Mouse (Mus musculus): Measurements from ENCODE around the gene Slc38a1. TPM values are rescaled to one million over a fixed set of nuclear protein-coding genes. Genes with fewer than 3 reads are reported as not detected.

The Slc38a1 gene
- 152 and 155 TPM in 2 replicates for polyA plus RNA-seq (2016; fragmentation: Nextera tagmentation; extraction: Ambion mirVana)

GRCm38 (mm10) chr15:96642436-96643405 lies at the start of gene Slc38a1:
Gene Slc38a1, minus strand, starts transcription at chr15:96642913.
- Histone ChIP-seq H3K36me3 (peaks cover 3% of the 10 kb centered on the region; the same call in 1 of the 2 replicates), H3K27me3 (no peaks in the 10 kb centered on the region), H3K4me2 (replicated peaks) (peak within 1 kb of the TSS; percentile 63), H3K4me1 (peaks cover 25% of the 10 kb centered on the region), H3K4me3 (peak within 1 kb of the TSS; percentile 88), H3K27ac (peak within 1 kb of the TSS; percentile 100), H3K9ac (peak within 1 kb of the TSS; percentile 99), H3K9me3 (replicated peaks) (no peaks in the 10 kb centered on the region)
- ATAC-seq (ENCODE audit: low FRiP score): peak; percentile 85
- WGBS: under 1% methylated on average over 67 of the region's 70 CpGs

GRCm38 (mm10) chr15:96692401-96692800 lies 49.7 kb upstream of the Slc38a1 start:
- no peak overlapping the region for H3K4me2 ChIP-seq (replicated peaks)
- peaks cover 25% of the 10 kb centered on the region for H3K4me1 ChIP-seq

GRCm38 (mm10) chr15:96691381-96691780 lies 48.7 kb upstream of the Slc38a1 start:
- 92% methylated on average over 15 of the region's 15 CpGs for WGBS

More at GRCm38 (mm10) chr15:96692401-96692800, 49.7 kb upstream of the Slc38a1 start:
- Histone ChIP-seq H3K9ac (no peak overlapping the region), H3K9me3 (replicated peaks) (no peaks in the 10 kb centered on the region), H3K27ac (no peak overlapping the region), H3K4me3 (no peak overlapping the region), H3K36me3 (peaks cover 84% of the 10 kb centered on the region), H3K27me3 (no peaks in the 10 kb centered on the region)
- 95% methylated on average over 11 of the region's 11 CpGs for WGBS
- ATAC-seq (ENCODE audit: low FRiP score): no peak

GRCm38 (mm10) chr15:96690829-96691228 lies 48.1 kb upstream of the Slc38a1 start:
- H3K36me3 ChIP-seq: peaks cover 82% of the 10 kb centered on the region
- WGBS: 95% methylated on average over 13 of the region's 13 CpGs
- no peak for ATAC-seq (ENCODE audit: low FRiP score)

More at GRCm38 (mm10) chr15:96691381-96691780, 48.7 kb upstream of the Slc38a1 start:
- Histone ChIP-seq H3K4me2 (replicated peaks) (no peak overlapping the region), H3K4me3 (no peak overlapping the region), H3K4me1 (peaks cover 15% of the 10 kb centered on the region), H3K9ac (no peak overlapping the region), H3K27me3 (no peaks in the 10 kb centered on the region), H3K9me3 (replicated peaks) (no peaks in the 10 kb centered on the region), H3K36me3 (peaks cover 84% of the 10 kb centered on the region), H3K27ac (no peak overlapping the region)
- no peak for ATAC-seq (ENCODE audit: low FRiP score)

DNA sequence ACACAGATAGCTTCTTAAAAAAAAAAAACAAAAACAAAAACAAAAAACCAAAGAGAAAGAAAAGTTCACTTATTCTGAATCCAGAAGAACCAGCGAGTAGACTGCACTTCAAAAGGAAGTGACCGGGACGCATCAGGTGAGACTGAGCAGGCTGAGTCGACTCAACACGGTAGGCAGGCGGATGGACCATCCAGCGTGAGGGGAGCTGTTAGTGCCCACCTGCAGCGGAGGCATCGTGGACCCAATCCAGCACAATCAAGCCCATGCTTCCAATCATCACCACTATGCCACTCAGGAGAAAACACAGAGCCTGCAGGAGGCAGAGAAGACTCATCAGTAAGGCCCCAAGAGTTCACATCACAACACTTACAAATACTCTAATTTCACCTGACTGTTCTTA lies 47.2 kb upstream of the Slc38a1 start:
- no peak for ATAC-seq (ENCODE audit: low FRiP score)
- no peak overlapping the region for H3K4me3 ChIP-seq
- H3K27me3 ChIP-seq: no peaks in the 10 kb centered on the region
- WGBS: 93% methylated on average over 9 of the region's 9 CpGs
- H3K27ac ChIP-seq: no peak overlapping the region
- peaks cover 73% of the 10 kb centered on the region for H3K36me3 ChIP-seq
- no peaks in the 10 kb centered on the region for H3K9me3 ChIP-seq (replicated peaks)
- H3K9ac ChIP-seq: no peak overlapping the region
- 0 out of 2 replicates have a peak, but pooled peaks cover 5% of the 10 kb centered on the region for H3K4me1 ChIP-seq
- H3K4me2 ChIP-seq (replicated peaks): no peak overlapping the region

More at GRCm38 (mm10) chr15:96690829-96691228, 48.1 kb upstream of the Slc38a1 start:
- H3K9me3 ChIP-seq (replicated peaks): no peaks in the 10 kb centered on the region
- H3K27me3 ChIP-seq: no peaks in the 10 kb centered on the region
- 0 out of 2 replicates have a peak overlapping the region, but pooled peaks have one; percentile 13 for H3K9ac ChIP-seq
- H3K4me3 ChIP-seq: no peak overlapping the region
- H3K4me1 ChIP-seq: peaks cover 9% of the 10 kb centered on the region
- H3K27ac ChIP-seq: no peak overlapping the region
- H3K4me2 ChIP-seq (replicated peaks): no peak overlapping the region

- Histone ChIP-seq H3K4me1 (0 out of 2 replicates have a peak, but pooled peaks cover 4% of the 10 kb centered on the region), H3K4me3 (no peak overlapping the region), H3K4me2 (replicated peaks) (no peak overlapping the region), H3K36me3 (peaks cover 62% of the 10 kb centered on the region), H3K27me3 (no peaks in the 10 kb centered on the region), H3K27ac (no peak overlapping the region), H3K9me3 (replicated peaks) (no peaks in the 10 kb centered on the region), H3K9ac (no peak overlapping the region)
- 94% methylated on average over 12 of the region's 12 CpGs for WGBS
- no peak for ATAC-seq (ENCODE audit: low FRiP score)
Observed at GRCm38 (mm10) chr15:96688784-96689318, 46.1 kb upstream of the Slc38a1 start.

DNA sequence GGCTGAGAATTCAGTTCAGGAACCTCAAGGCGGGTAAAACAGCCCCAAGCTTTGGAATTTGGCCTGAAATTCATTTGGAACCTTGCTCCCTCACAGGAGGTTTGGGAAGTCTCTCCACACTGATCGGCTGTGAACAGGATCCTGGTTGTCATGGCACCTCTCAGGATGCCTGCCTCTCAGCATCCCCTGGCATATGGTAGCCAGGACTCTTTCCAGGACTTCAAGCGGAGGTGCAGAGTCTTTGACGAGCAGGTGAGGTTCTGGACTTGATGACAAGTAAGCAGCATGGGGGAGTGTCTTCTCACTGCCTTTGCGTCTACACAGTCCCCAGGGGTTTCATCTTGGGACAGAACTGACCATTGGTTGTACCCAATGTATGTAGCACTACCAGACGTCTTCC lies 45.3 kb upstream of the Slc38a1 start:
- H3K36me3 ChIP-seq: peaks cover 54% of the 10 kb centered on the region
- 82% methylated on average over 6 of the region's 6 CpGs for whole genome bisulfite sequencing
- ATAC-seq (ENCODE audit: low FRiP score): no peak
- no peaks in the 10 kb centered on the region for H3K9me3 ChIP-seq (replicated peaks)
- no peak overlapping the region for H3K4me3 ChIP-seq
- H3K4me2 ChIP-seq (replicated peaks): no peak overlapping the region
- no peaks in the 10 kb centered on the region for H3K27me3 ChIP-seq
- H3K9ac ChIP-seq: no peak overlapping the region
- no peak overlapping the region for H3K27ac ChIP-seq
- H3K4me1 ChIP-seq: 0 out of 2 replicates have a peak, but pooled peaks cover 4% of the 10 kb centered on the region

DNA sequence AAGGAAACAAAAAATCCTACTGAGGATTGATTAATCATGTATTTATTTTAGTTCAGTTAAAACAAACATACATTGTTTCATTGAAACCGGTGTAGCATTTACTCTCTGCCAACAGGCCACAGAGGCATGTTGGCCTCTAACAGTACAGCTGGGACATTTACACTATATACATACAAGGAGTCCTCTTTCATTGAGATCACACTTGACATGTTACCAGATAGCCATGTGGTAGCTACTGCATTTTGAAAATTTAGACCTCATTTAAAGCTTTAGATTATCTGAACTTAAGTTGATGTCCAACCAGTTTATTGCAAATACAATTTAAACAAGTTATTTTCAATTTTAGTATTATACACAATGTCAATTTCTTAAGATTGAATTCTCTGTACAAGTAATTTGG lies 44.7 kb upstream of the Slc38a1 start:
- Histone ChIP-seq H3K36me3 (peaks cover 47% of the 10 kb centered on the region), H3K4me2 (replicated peaks) (no peak overlapping the region), H3K27me3 (no peaks in the 10 kb centered on the region), H3K9ac (no peak overlapping the region), H3K4me1 (0 out of 2 replicates have a peak, but pooled peaks cover 4% of the 10 kb centered on the region), H3K9me3 (replicated peaks) (no peaks in the 10 kb centered on the region), H3K4me3 (no peak overlapping the region), H3K27ac (no peak overlapping the region)
- ATAC-seq (ENCODE audit: low FRiP score): no peak
- WGBS: 50% methylated on average over 1 of the region's 1 CpGs

DNA sequence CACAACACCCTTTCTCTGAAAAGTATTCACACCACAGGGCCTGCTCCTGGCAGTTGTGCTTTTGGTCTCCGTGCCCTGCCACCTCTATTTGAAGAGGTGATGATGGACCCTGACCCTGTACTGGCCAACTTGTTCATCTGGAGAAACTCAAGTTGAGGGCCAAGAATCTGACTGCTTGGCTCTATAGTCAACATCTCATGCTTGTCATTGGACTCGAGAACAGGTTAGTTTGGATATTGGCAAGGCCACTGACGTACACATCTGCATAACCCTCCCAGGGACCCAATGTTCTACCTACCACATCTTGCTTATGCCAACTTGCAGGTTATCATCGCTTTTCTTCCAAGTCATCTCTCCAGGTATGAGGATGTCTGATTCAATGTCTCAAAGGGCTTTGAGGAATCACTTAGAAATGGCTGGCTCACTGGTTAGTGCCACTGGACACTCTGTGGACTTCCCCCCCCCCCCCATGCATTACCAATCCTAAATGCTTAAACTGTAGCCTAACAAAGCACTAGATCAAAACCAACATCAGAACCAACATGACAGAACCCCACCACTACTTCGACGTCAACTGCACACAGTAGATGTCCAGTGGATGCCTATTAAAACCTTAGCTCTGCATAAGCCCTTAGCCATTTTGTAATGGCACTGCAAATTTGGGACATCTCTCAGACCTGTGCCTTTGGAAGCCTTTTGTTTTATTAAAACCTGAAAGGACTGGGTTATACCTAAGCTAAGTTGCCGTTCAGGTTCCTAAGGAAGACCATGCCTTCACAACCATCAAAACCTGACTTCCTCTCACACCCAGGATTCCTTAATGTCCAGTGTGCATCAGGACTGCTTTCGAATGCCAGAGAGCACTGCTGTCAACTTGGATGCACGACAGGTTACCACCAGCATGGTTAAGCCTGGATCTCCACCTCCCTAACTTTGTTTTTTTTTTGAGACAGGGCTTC lies 43.8 kb upstream of the Slc38a1 start:
- Histone ChIP-seq H3K4me2 (replicated peaks) (no peak overlapping the region), H3K27me3 (no peaks in the 10 kb centered on the region), H3K9ac (no peak overlapping the region), H3K4me1 (0 out of 2 replicates have a peak, but pooled peaks cover 4% of the 10 kb centered on the region), H3K9me3 (replicated peaks) (no peaks in the 10 kb centered on the region), H3K36me3 (peaks cover 39% of the 10 kb centered on the region), H3K27ac (no peak overlapping the region; the same call in 1 of the 2 replicates), H3K4me3 (no peak overlapping the region)
- 84% methylated on average over 9 of the region's 9 CpGs for WGBS
- no peak for ATAC-seq (ENCODE audit: low FRiP score)

DNA sequence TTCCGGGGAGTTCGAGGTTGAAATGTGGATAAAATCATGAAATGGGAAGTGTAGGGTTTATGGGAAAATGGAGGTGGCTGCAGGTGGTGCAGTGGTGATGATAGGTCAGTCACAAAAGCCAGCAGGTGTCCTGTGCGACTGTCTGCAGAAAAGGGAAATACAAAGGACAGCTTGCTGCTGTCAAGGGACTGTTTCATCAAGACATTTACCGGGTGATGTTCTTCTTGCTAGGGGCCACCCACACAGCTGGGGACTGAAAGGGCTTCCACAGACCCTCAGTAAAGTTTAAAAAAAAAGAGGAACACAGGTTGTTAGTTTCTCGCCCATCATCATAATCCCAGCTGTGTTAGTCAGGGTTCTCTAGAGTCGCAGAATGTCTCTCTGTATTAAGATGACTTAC lies 42.6 kb upstream of the Slc38a1 start:
- H3K9ac ChIP-seq: no peak overlapping the region
- no peaks in the 10 kb centered on the region for H3K27me3 ChIP-seq
- no peaks in the 10 kb centered on the region for H3K9me3 ChIP-seq (replicated peaks)
- WGBS: 71% methylated on average over 6 of the region's 6 CpGs
- no peak overlapping the region for H3K4me2 ChIP-seq (replicated peaks)
- H3K4me1 ChIP-seq: 0 out of 2 replicates have a peak, but pooled peaks cover 2% of the 10 kb centered on the region
- no peak overlapping the region for H3K4me3 ChIP-seq
- no peak overlapping the region for H3K27ac ChIP-seq
- ATAC-seq (ENCODE audit: low FRiP score): no peak
- H3K36me3 ChIP-seq: peaks cover 27% of the 10 kb centered on the region

DNA sequence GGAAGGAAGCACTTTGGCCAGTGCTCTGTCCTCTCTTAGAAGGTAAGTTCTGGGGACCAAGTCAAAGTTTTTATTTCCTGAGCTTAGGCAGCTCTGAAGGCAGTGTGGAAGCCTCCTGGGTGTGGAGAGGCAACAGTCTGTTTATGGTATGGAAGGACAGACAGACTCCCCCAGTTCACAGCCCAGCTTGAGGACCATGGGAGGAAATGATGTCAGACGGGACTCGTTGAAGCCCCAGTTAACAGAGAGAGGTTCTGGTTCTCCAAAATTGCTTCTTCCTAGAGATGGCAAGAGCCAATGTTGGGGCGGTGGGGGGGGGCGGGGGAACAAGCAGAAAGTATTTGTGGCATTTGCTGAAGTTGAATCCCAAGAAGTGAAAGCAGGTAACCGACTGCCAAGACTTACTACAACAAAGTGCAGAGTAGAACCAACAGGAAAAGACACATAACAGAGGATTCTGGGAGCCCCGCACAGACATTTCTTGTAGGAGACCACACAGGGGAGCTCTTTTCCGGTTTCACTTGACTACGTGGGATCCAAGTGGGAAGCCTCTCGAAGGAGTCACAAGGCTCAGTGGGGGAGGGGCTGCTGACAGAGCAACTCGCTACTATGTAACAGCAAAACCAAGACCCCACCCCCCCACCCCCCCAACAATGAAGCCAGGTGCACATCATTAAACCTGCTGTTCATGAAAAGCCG lies 41.6 kb upstream of the Slc38a1 start:
- no peak for ATAC-seq (ENCODE audit: low FRiP score)
- H3K9ac ChIP-seq: no peak overlapping the region
- H3K4me3 ChIP-seq: no peak overlapping the region
- H3K9me3 ChIP-seq (replicated peaks): no peaks in the 10 kb centered on the region
- no peak overlapping the region for H3K4me2 ChIP-seq (replicated peaks)
- H3K27me3 ChIP-seq: peaks cover 4% of the 10 kb centered on the region; the same call in 1 of the 2 replicates
- H3K27ac ChIP-seq: no peak overlapping the region
- peaks cover 20% of the 10 kb centered on the region for H3K36me3 ChIP-seq
- WGBS: 44% methylated on average over 11 of the region's 11 CpGs
- 0 out of 2 replicates have a peak, but pooled peaks cover 2% of the 10 kb centered on the region for H3K4me1 ChIP-seq
